Mouse (Mus musculus) ES-Bruce4 (cell line): ENCODE results near the gene B230217C12Rik. TPM values are rescaled to one million over a fixed set of nuclear protein-coding genes. Genes with fewer than 3 reads are reported as not detected.

Source experiments
- H3K27ac ChIP-seq: 2 replicates; pipeline ENCODE4 v1.5.1; 2012; ENCODE audit warnings: low read length, inconsistent platforms; ENCODE audit not compliant: insufficient read depth
- H3K27me3 ChIP-seq: 2 replicates; pipeline ENCODE4 v1.6.1; 2012; ENCODE audit warnings: mild to moderate bottlenecking, low read length, inconsistent platforms; ENCODE audit not compliant: control insufficient read depth, poor library complexity, insufficient read depth, severe bottlenecking
- H3K36me3 ChIP-seq: 2 replicates; pipeline ENCODE4 v1.6.1; 2012; ENCODE audit warnings: inconsistent platforms, mild to moderate bottlenecking, low read length, moderate library complexity; ENCODE audit not compliant: control insufficient read depth, poor library complexity, insufficient read depth, severe bottlenecking
- H3K4me1 ChIP-seq: one replicate; pipeline ENCODE4 v1.8.1; 2011; ENCODE audit warnings: low read length; ENCODE audit not compliant: control insufficient read depth, insufficient read depth
- H3K4me3 ChIP-seq: 2 replicates; pipeline ENCODE4 v1.5.1; 2011; ENCODE audit warnings: low read depth, mild to moderate bottlenecking, low read length
- H3K9ac ChIP-seq: 2 replicates; pipeline ENCODE4 v1.6.1; 2012; ENCODE audit warnings: low read depth, mild to moderate bottlenecking, inconsistent platforms; ENCODE audit not compliant: poor library complexity, severe bottlenecking
- H3K9me3 ChIP-seq: replicated peaks from 2 replicates; pipeline ENCODE4 v1.6.1; 2012; ENCODE audit warnings: mild to moderate bottlenecking, low read length, inconsistent platforms; ENCODE audit not compliant: control insufficient read depth, poor library complexity, insufficient read depth, severe bottlenecking
- CTCF ChIP-seq: IDR thresholded peaks from one replicate; pipeline ENCODE4 v1.8.1; 2011; ENCODE audit warnings: low read depth, low read length
- EP300 ChIP-seq: IDR thresholded peaks from 2 replicates; pipeline ENCODE4 v1.6.1; 2011; ENCODE audit warnings: low read depth, low read length; ENCODE audit not compliant: insufficient read depth
- POLR2A ChIP-seq: IDR thresholded peaks from one replicate; pipeline ENCODE4 v1.8.1; 2011; ENCODE audit warnings: low read length; ENCODE audit not compliant: insufficient read depth
- polyA plus RNA-seq: library from polyadenylated mRNA; stranded (reverse); fragments of >200 nt; gene quantifications from 2 replicates; pipeline ENCODE4 v1.2.4, GENCODE M21; 2011; ENCODE audit warnings: low read depth; ENCODE audit not compliant: missing spikeins, insufficient read depth, insufficient read length

The B230217C12Rik gene
- polyA plus RNA-seq, result 2.8 and 3.4 TPM in 2 replicates

DNA sequence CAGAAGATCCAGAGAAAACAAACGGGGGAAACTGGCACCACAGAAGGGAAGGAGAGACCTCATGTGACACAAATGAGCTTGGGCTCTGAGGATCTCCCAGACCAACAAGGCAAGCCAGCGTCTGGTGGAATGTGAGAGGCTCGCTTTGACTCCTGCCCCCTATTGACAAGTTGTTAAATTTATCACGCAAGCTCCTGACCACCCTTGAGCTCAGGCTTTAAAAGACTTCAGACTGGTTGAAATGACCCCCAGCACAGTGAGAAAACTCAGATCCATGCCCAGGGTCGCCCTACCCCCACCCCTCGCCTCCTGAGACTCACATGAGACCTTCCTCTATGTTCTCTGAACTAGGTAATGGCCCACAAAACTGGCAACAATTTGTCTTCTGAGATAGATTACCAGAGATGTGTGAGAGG lies at the start of gene B230217C12Rik:
Gene B230217C12Rik, plus strand, starts transcription at position 242 of the 416 bp plus-strand sequence.
- Histone ChIP-seq H3K36me3 (0 out of 2 replicates have a peak, but pooled peaks cover 9% of the 10 kb centered on the region), H3K4me1 (peaks cover 5% of the 10 kb centered on the region), H3K9ac (peak within 1 kb of the TSS; percentile 51), H3K9me3 (no peaks in the 10 kb centered on the region), H3K27ac (peak within 1 kb of the TSS; percentile 80), H3K4me3 (peak within 1 kb of the TSS; percentile 91), H3K27me3 (no peaks in the 10 kb centered on the region)
- TF ChIP-seq POLR2A (no peak), EP300 (no peak), CTCF (peak; percentile 26)

- Histone ChIP-seq H3K4me3 (no peak overlapping the region), H3K36me3 (no peaks in the 10 kb centered on the region), H3K4me1 (no peaks in the 10 kb centered on the region), H3K9ac (peak overlapping the region; percentile 77; the same call in 1 of the 2 replicates), H3K27ac (peak overlapping the region; percentile 97), H3K27me3 (no peaks in the 10 kb centered on the region), H3K9me3 (no peaks in the 10 kb centered on the region)
- TF ChIP-seq CTCF, result peak; percentile 9
- no peak for TF ChIP-seq EP300
- no peak for TF ChIP-seq POLR2A
Observed at GRCm38 (mm10) chr11:97793165-97793564, 47.4 kb upstream of the B230217C12Rik start.

DNA sequence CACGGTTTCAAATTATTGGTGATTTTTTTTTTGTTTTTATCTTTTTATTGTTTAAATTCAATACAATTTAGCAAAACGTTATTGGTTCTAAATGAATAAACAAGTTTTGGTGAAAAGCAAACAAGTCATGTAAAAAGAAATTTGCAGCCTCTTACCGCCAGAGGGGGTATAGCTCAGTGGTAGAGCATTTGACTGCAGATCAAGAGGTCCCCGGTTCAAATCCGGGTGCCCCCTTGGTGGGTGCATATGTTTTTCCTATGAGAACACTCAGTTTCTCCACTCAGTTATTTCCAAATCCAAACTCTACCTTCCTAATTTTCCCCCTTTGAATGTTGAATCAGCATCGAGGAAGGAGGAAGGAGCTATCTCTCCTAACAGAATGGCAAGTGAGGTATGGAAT lies 43.7 kb upstream of the B230217C12Rik start:
- Histone ChIP-seq H3K27me3 (no peaks in the 10 kb centered on the region), H3K4me1 (no peaks in the 10 kb centered on the region), H3K9ac (peak overlapping the region; percentile 85; the same call in 1 of the 2 replicates), H3K9me3 (no peaks in the 10 kb centered on the region), H3K4me3 (no peak overlapping the region), H3K27ac (peak overlapping the region; percentile 7; the same call in 1 of the 2 replicates), H3K36me3 (no peaks in the 10 kb centered on the region)
- TF ChIP-seq POLR2A (no peak), EP300 (no peak), CTCF (no peak)

DNA sequence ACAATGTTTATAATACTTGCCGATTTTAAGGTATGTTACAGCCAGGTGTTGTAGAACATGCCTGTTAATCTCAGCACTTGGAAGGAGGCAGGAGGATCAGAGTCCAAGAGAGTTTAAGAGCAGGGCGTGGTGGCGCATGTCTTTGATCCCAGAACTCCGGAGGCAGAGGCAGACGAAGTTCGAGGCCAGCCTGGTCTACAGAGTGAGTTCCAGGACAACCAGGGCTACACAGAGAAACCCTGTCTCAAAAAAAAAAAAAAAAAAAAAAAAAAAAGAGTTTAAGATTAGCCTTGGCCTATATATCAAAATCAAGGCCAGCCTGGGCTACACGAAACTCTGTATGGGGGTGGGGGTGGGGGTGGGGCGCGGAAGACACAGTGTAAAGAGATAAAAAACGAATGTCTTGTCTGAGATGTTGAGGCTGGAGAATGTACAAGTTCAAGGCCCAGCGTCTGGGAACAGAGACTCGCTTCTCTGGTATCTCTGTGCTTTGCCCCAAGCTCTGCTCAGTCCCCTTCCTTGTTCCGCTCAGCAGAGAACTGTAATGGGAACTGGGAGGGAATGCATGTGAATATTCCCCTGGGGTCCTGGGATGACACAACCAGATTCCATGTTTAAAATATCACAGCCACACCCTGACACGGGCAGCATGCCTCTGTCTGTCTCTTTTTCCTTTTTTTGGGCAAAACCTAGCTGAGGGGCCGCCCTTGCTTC lies 43.1 kb upstream of the B230217C12Rik start:
- Histone ChIP-seq H3K36me3 (no peaks in the 10 kb centered on the region), H3K27ac (peak overlapping the region; percentile 55), H3K4me3 (no peak overlapping the region), H3K9ac (peak overlapping the region; percentile 85), H3K4me1 (peaks cover 1% of the 10 kb centered on the region), H3K9me3 (no peaks in the 10 kb centered on the region), H3K27me3 (no peaks in the 10 kb centered on the region)
- no peak for TF ChIP-seq EP300
- TF ChIP-seq CTCF, result no peak

DNA sequence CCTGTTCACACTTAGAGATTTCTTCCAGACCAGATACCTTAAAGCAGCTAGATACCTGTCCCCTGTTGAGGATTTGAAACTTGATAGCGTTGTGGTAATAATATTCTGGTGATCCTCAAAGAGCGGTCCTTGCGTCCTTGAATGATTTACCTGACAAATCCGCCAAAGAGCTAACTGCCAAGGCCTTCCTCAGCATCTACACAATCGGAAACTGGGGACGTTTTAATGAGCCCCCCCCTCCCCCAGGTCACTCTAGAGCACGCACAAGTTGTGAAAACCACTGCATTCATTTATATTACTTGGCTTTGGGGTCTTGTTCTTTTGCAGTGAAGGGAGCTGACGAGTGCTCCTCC lies 42.5 kb upstream of the B230217C12Rik start:
- peak overlapping the region; percentile 85 for H3K9ac ChIP-seq
- TF ChIP-seq EP300, result no peak
- TF ChIP-seq POLR2A, result no peak
- H3K4me3 ChIP-seq, result peak overlapping the region; percentile 56
- H3K27me3 ChIP-seq, result no peaks in the 10 kb centered on the region
- peak overlapping the region; percentile 55 for H3K27ac ChIP-seq
- H3K4me1 ChIP-seq, result peaks cover 1% of the 10 kb centered on the region
- no peaks in the 10 kb centered on the region for H3K9me3 ChIP-seq
- no peaks in the 10 kb centered on the region for H3K36me3 ChIP-seq

- H3K27me3 ChIP-seq, result no peaks in the 10 kb centered on the region
- H3K4me3 ChIP-seq, result peak within 1 kb of the TSS; percentile 95
- peak within 1 kb of the TSS; percentile 85 for H3K9ac ChIP-seq
- H3K4me1 ChIP-seq, result peaks cover 1% of the 10 kb centered on the region
- no peaks in the 10 kb centered on the region for H3K9me3 ChIP-seq
- no peak for TF ChIP-seq POLR2A
- TF ChIP-seq EP300, result no peak
- TF ChIP-seq CTCF, result no peak
- H3K27ac ChIP-seq, result peak within 1 kb of the TSS; percentile 84
- no peaks in the 10 kb centered on the region for H3K36me3 ChIP-seq
Observed at GRCm38 (mm10) chr11:97798782-97799145, 41.8 kb upstream of the B230217C12Rik start, which contains the start of gene Lasp1. Gene Lasp1, plus strand, starts transcription at chr11:97799000.
